Mouse (Mus musculus): Measurements from ENCODE around the gene Wnk1. TPM values are rescaled to one million over a fixed set of nuclear protein-coding genes. Genes with fewer than 3 reads are reported as not detected.

Gene Wnk1
- polyA plus RNA-seq, 1 experiment from 2014 or later, result 52.4 TPM

- Histone ChIP-seq H3K27ac (replicated peaks) (no peak overlapping the region), H3K4me2 (no peak overlapping the region), H3K27me3 (replicated peaks) (no peaks in the 10 kb centered on the region), H3K4me3 (replicated peaks) (no peak overlapping the region), H3K36me3 (no peaks in the 10 kb centered on the region), H3K9ac (replicated peaks) (no peak overlapping the region), H3K9me3 (replicated peaks) (no peaks in the 10 kb centered on the region), H3K4me1 (no peaks in the 10 kb centered on the region)
- no peak for ATAC-seq (ENCODE audit: low FRiP score)
- 79% methylated on average over 7 of the region's 7 CpGs for WGBS
Measured at GRCm38 (mm10) chr6:119883151-119883550, 155.3 kb downstream of the Wnk1 start.

MicroRNAs within 50 kb of the gene (microRNA counts, 519-probe panel; counts per million panel counts)
- microRNA mmu-miR-706, result not detected

Small RNAs within 50 kb of the gene (microRNA-seq; reads per million reads assigned to microRNA genes)
- gene Mir706, result not detected

Other genes with a start within 250 kb of the Wnk1 start
- 42.9 and 51.1 TPM in 2 replicates for gene Erc1, start 190.5 kb downstream of the Wnk1 start, polyA plus RNA-seq (2015; fragmentation: Nextera tagmentation; extraction: Ambion mirVana)
- 24.3 and 25.7 TPM in 2 replicates for gene Rad52, start 136.0 kb downstream of the Wnk1 start, polyA plus RNA-seq (2015; fragmentation: Nextera tagmentation; extraction: Ambion mirVana)
- gene Ninj2, start 54.7 kb upstream of the Wnk1 start, polyA plus RNA-seq (2015; fragmentation: Nextera tagmentation; extraction: Ambion mirVana), result 0.19 and 0.46 TPM in 2 replicates

Data from neural tube, embryonic 15.5 days (tissue).